Comparison of ENCODE assay signal across 8 mouse cellular contexts in genomic region chr13:23555839-23556416, GRCm38 (mm10). TPM values are rescaled to one million over a fixed set of nuclear protein-coding genes. Genes with fewer than 3 reads are reported as not detected.
A peak's percentile ranks its signal among the peaks of the same experiment; 100 is the strongest.
DNase-seq lines count a peak whose midpoint lies in the region; ATAC-seq and TF ChIP-seq lines count a peak whose summit lies in the region.

No protein-coding gene starts in this region.

- H3K27me3 ChIP-seq in intestine, embryonic 14.5 days (replicated peaks; ENCODE audit: control insufficient read depth, insufficient read depth, low read length), result no peaks in the 10 kb centered on the region
- H3K27me3 ChIP-seq in megakaryocyte, embryonic 14.5 days (replicated peaks), result no peaks in the 10 kb centered on the region
- H3K27me3 ChIP-seq in spleen, adult 2 months (ENCODE audit: control insufficient read depth, insufficient read depth, low read length), result no peaks in the 10 kb centered on the region

- H3K4me2 ChIP-seq in intestine, embryonic 14.5 days (ENCODE audit: low read length), result peak overlapping the region; percentile 93

- H3K27ac ChIP-seq in intestine, embryonic 14.5 days (ENCODE audit: low read depth), result peak overlapping the region; percentile 100
- H3K27ac ChIP-seq in spleen, adult 2 months (ENCODE audit: insufficient read depth, low read length), result peak overlapping the region; percentile 95

- DNase-seq in ovary, adult 18-20 months (ENCODE audit: low spot score), result peak; percentile 56
- DNase-seq in ovary, postnatal 10 days (ENCODE audit: low spot score), result no peak
- peak; percentile 21 to 41 for DNase-seq in cerebellum, postnatal 4 days (ENCODE audit: low spot score in 2 of 2)
- DNase-seq in gastrocnemius, postnatal 10 days, result peak; percentile 20
- DNase-seq in intestine, embryonic 14.5 days (ENCODE audit: low spot score), result peak; percentile 88
- peak; percentile 61 to 90 for DNase-seq in left cerebral cortex, postnatal 10 days (ENCODE audit: extremely low spot score in 1 of 2, low spot score in 2 of 2)
- DNase-seq in spleen, adult 2 months (ENCODE audit: low read depth in 1 of 2, low spot score in 2 of 2), result peak; percentile 51 to 79

- no peaks in the 10 kb centered on the region for H3K36me3 ChIP-seq in intestine, embryonic 14.5 days (ENCODE audit: control insufficient read depth, insufficient read depth, low read length)
- no peaks in the 10 kb centered on the region for H3K36me3 ChIP-seq in megakaryocyte, embryonic 14.5 days (replicated peaks; ENCODE audit: low read length)
- H3K36me3 ChIP-seq in spleen, adult 2 months (ENCODE audit: control insufficient read depth, insufficient read depth, low read length), result no peaks in the 10 kb centered on the region

- H3K4me1 ChIP-seq in intestine, embryonic 14.5 days (replicated peaks; ENCODE audit: control insufficient read depth, insufficient read depth, low read length), result peaks cover 15% of the 10 kb centered on the region
- peaks cover 53% of the 10 kb centered on the region for H3K4me1 ChIP-seq in megakaryocyte, embryonic 14.5 days
- H3K4me1 ChIP-seq in spleen, adult 2 months (ENCODE audit: control insufficient read depth, insufficient read depth, insufficient read length), result no peaks in the 10 kb centered on the region; the same call in none of the 2 replicates

- intact Hi-C loops in left cerebral cortex, postnatal 10 days (cut with DNase I), result loop anchor here (10.0 kb wide), 1 partner anchor 199 kb away; the partner anchor contains the start of genes Hist1h2ab, Hist1h3b and Hist1h4b

- peak; percentile 77 for ATAC-seq in intestine, embryonic 14.5 days (replicated peaks; ENCODE audit: low FRiP score, low TSS enrichment, low read depth)

- H3K4me3 ChIP-seq in intestine, embryonic 14.5 days (ENCODE audit: low read depth, low read length), result peak overlapping the region; percentile 71
- H3K4me3 ChIP-seq in megakaryocyte, embryonic 14.5 days (replicated peaks), result peak overlapping the region; percentile 90
- H3K4me3 ChIP-seq in spleen, adult 2 months (ENCODE audit: extremely low read depth, insufficient read depth, insufficient read length), result peak overlapping the region; percentile 62

- TF ChIP-seq POLR2A in spleen, adult 2 months (IDR thresholded peaks at IDR 0.05; ENCODE audit: low read depth, low read length), result peak; percentile 50

- peak overlapping the region; percentile 96 for H3K9ac ChIP-seq in intestine, embryonic 14.5 days (ENCODE audit: low read length)

- 1% methylated on average over 18 of the region's 18 CpGs for WGBS in intestine, embryonic 14.5 days
- under 1% methylated on average over 18 of the region's 18 CpGs for WGBS in spleen, adult 2 months

- TF ChIP-seq CTCF in spleen, adult 2 months (IDR thresholded peaks at IDR 0.05; ENCODE audit: extremely low read depth, insufficient read depth, insufficient read length, insufficient replicate concordance), result no peak

- H3K9me3 ChIP-seq in intestine, embryonic 14.5 days (ENCODE audit: control insufficient read depth, low read length), result no peaks in the 10 kb centered on the region
- no peaks in the 10 kb centered on the region for H3K9me3 ChIP-seq in megakaryocyte, embryonic 14.5 days

RNA-seq across cellular contexts. Expression of gene Hist1h1d, which starts 2.9 kb away (rescaled TPM):
- total RNA-seq in gastrocnemius, postnatal 10 days (2021), result 10 to 100 TPM; 17.8 to 19.5 TPM
- 0.64 and 0.90 TPM in 2 replicates for polyA plus RNA-seq in intestine, embryonic 14.5 days (2014; fragmentation: Nextera tagmentation; extraction: Ambion mirVana)
- 1 to 10 TPM; 4.5 to 5.3 TPM for total RNA-seq in left cerebral cortex, postnatal 10 days (2021)
- 0.36 and 2.1 TPM in 2 replicates for polyA plus RNA-seq in megakaryocyte, embryonic 14.5 days (2012; ENCODE audit: insufficient read depth, low replicate concordance)
- 0.30 and 0.39 TPM in 2 replicates for polyA plus RNA-seq in spleen, adult 2 months (2012; rRNA removed)

RNA-seq across cellular contexts. Expression of gene Hist1h4f, which starts 4.5 kb away (rescaled TPM):
- 100 to 1,000 TPM; 285 to 328 TPM for total RNA-seq in gastrocnemius, postnatal 10 days (2021)
- polyA plus RNA-seq in intestine, embryonic 14.5 days (2014; fragmentation: Nextera tagmentation; extraction: Ambion mirVana), result 1.3 and 1.4 TPM in 2 replicates
- total RNA-seq in left cerebral cortex, postnatal 10 days (2021), result 100 to 1,000 TPM; 148 to 159 TPM
- polyA plus RNA-seq in megakaryocyte, embryonic 14.5 days (2012; ENCODE audit: insufficient read depth, low replicate concordance), result 8.9 and 30.2 TPM in 2 replicates
- polyA plus RNA-seq in spleen, adult 2 months (2012; rRNA removed), result 24.8 and 33.8 TPM in 2 replicates

RNA-seq across cellular contexts. Expression of gene Hist1h3e, which starts 6.2 kb away (rescaled TPM):
- 100 to 1,000 TPM; 121 to 135 TPM for total RNA-seq in gastrocnemius, postnatal 10 days (2021)
- 9.3 and 9.7 TPM in 2 replicates for polyA plus RNA-seq in intestine, embryonic 14.5 days (2014; fragmentation: Nextera tagmentation; extraction: Ambion mirVana)
- total RNA-seq in left cerebral cortex, postnatal 10 days (2021), result 10 to 100 TPM; 65.0 to 81.2 TPM
- polyA plus RNA-seq in megakaryocyte, embryonic 14.5 days (2012; ENCODE audit: insufficient read depth, low replicate concordance), result 17.9 and 26.5 TPM in 2 replicates
- 36.8 and 50.5 TPM in 2 replicates for polyA plus RNA-seq in spleen, adult 2 months (2012; rRNA removed)

RNA-seq across cellular contexts. Expression of gene Hist1h3f, which starts 12.1 kb away (rescaled TPM):
- 10 to 100 TPM; 53.8 to 66.7 TPM for total RNA-seq in gastrocnemius, postnatal 10 days (2021)
- 1.1 and 1.2 TPM in 2 replicates for polyA plus RNA-seq in intestine, embryonic 14.5 days (2014; fragmentation: Nextera tagmentation; extraction: Ambion mirVana)
- 10 to 100 TPM; 22.6 to 23.0 TPM for total RNA-seq in left cerebral cortex, postnatal 10 days (2021)
- 7.0 TPM in 1 of 2 replicates, not detected in the other for polyA plus RNA-seq in megakaryocyte, embryonic 14.5 days (2012; ENCODE audit: insufficient read depth, low replicate concordance)
- polyA plus RNA-seq in spleen, adult 2 months (2012; rRNA removed), result 10.2 and 16.1 TPM in 2 replicates

RNA-seq across cellular contexts. Expression of gene Hist1h2bh, which starts 12.7 kb away (rescaled TPM):
- 10 to 100 TPM; 11.8 to 13.3 TPM for total RNA-seq in gastrocnemius, postnatal 10 days (2021)
- 0.47 and 1.1 TPM in 2 replicates for polyA plus RNA-seq in intestine, embryonic 14.5 days (2014; fragmentation: Nextera tagmentation; extraction: Ambion mirVana)
- total RNA-seq in left cerebral cortex, postnatal 10 days (2021), result 1 to 10 TPM; 1.4 to 1.7 TPM
- polyA plus RNA-seq in megakaryocyte, embryonic 14.5 days (2012; ENCODE audit: insufficient read depth, low replicate concordance), result 1.4 and 2.0 TPM in 2 replicates
- 4.9 and 8.4 TPM in 2 replicates for polyA plus RNA-seq in spleen, adult 2 months (2012; rRNA removed)
